Mouse (Mus musculus) erythroblast, embryonic 14.5 days (primary cell): Measurements from ENCODE around the gene Htt.

Source experiments
- GATA1 ChIP-seq: IDR thresholded peaks from 2 replicates; pipeline ENCODE4 v1.6.1; 2012; ENCODE audit warnings: low read length, inconsistent platforms, mixed read lengths
- TAL1 ChIP-seq: IDR thresholded peaks from 3 replicates; pipeline ENCODE4 v1.6.1; 2012; ENCODE audit warnings: low read length, inconsistent platforms, mixed read lengths

GRCm38 (mm10) chr5:34889252-34889651 is 127.7 kb downstream of the Htt start:
- TF ChIP-seq GATA1 = no peak
- no peak for TF ChIP-seq TAL1
